Mouse (Mus musculus) heart, adult 18-20 months (tissue): ENCODE measurements around the gene Fancl. TPM values are rescaled to one million over a fixed set of nuclear protein-coding genes. Genes with fewer than 3 reads are reported as not detected.
A peak's percentile ranks its signal among the peaks of the same experiment; 100 is the strongest.
"Not testable (repeated sequence)": the region's sequence is repeated elsewhere in the genome, so short reads cannot be mapped to it uniquely, and the experiment has no call there.

Source experiments
- DNase-seq, 2 experiments: peaks; one replicate each; pipeline ENCODE4 v3.0.0; 2021 to 2022; ENCODE audit warnings: mixed read lengths in 1 of 2
- long read RNA-seq, 2 experiments: library from polyadenylated mRNA; stranded (forward); transcript quantifications; one replicate each; pipeline ENCODE4 v2.0.0; 2021
- total RNA-seq, 2 experiments: library from RNA; stranded (reverse); gene quantifications; 2 replicates each; pipeline ENCODE4 v1.2.3; 2021

Fancl gene
- 10 to 100 TPM in 1 of 2 experiments, 1 to 10 TPM in 1; 9.1 to 11.0 TPM for total RNA-seq
- long read RNA-seq, experiment 1, partial matches to known transcripts = 0 of 2 reads
- long read RNA-seq, experiment 1, other reads (novel, unspliced or antisense) = 1 of 2 reads
- long read RNA-seq, experiment 2, partial matches to known transcripts = 1 of 2 reads
- long read RNA-seq, experiment 2, other reads (novel, unspliced or antisense) = 0 of 2 reads

- no peak for DNase-seq
Measured at GRCm38 (mm10) chr11:26385971-26386370, at the start of gene Fancl. TSS of gene Fancl (plus strand) at chr11:26386135.

DNA sequence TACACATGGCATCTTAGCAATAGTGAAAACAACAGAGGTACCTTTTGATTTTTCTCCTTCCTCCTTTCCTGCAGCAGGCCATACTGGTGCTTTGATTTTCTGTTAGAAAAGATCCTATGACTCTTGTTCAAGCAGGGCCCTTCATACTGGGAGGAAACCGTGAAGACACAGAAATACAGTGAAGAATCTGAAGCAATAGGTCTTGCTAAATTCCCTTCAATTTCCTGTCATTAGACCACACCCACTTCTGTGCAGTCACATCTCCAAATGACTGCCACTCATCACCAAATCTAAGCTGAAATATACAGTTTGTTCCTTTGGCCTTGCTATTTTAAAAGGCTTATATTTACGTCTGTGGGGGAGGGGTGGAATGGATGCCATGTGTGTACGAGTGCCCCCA, 49.1 kb upstream of the Fancl start:
- no peak for DNase-seq

- DNase-seq = not testable (repeated sequence)
Measured at GRCm38 (mm10) chr11:26370176-26370575, 15.8 kb upstream of the Fancl start.

DNA sequence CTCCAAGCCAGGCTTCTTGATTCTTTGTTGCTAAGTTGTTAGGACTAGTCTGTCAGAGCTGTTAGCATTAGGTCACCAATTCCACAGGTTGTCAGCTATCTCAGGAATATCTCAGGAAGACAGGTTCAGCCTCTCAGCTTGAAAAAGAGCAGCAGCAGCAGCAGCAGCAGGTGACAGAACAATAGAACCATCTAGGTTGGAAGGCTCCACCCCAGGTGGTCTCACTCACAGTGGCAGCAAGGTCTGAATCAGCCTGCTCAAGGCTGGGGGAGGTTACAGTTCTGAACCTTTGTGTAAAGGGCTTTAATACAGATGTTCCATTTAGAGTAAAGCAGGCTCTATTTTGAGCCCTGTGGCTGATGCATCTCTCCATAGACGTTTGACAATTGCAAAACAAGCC, 14.0 kb upstream of the Fancl start:
- DNase-seq = not testable (repeated sequence)

DNA sequence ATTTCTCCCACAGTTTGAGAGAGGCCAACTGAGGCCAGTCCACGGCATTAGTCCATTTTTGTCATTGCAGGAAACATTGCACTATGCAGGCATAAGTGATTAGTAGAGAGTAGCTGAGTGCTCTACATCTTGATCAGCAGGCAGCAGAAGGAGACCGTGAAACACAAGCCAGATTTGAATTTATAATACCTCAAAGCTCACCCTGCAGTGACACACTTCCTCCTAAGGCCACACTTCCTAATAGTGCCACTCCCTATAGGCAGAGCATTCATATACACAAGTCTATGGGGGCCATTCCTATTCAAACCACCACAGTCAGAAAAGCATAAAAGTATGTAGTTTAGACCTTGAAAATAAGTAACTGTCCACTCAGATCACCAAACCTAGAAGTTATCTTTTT, 11.8 kb upstream of the Fancl start:
- no peak for DNase-seq

DNA sequence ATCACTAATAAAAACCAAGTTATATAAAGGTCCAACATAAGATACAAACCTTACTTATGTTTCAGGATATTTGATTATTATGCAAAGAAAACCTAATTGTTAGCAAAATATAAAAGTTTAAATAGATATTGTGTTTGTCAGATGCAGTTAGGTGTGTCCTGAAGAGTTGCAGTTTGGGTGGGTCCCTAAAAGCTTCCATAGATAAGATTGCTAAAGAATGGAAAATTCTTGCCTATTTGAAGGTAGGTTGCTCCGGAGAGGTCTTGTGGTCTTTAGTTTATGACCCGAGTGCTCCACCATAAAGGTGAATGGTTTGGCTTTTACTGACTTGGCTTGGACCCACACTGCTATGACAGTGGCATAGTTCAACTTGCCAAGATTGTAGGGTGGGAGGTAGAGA, 7.9 kb upstream of the Fancl start:
- no peak for DNase-seq

DNA sequence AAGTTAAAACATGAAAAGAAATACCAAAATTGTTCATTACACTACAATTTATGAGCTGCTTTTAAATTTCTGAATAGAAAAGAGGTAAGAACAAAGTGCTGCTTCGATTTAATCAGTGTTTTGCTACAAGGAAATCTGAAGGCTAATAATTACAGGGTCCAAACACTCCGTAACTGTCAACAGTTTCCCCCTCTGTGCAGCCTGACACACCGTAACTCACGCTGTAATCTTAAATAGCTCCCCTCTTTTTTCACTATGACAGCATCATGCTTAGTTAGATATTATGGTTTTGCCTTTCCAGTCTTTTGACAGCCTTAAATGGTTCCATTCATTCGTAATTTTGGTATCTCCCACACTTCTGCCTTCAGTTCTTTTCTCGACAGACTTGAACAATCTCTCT, 4.4 kb upstream of the Fancl start:
- no peak for DNase-seq

- DNase-seq = no peak
Measured at GRCm38 (mm10) chr11:26386678-26387077, 743 bp downstream of the Fancl start.

DNA sequence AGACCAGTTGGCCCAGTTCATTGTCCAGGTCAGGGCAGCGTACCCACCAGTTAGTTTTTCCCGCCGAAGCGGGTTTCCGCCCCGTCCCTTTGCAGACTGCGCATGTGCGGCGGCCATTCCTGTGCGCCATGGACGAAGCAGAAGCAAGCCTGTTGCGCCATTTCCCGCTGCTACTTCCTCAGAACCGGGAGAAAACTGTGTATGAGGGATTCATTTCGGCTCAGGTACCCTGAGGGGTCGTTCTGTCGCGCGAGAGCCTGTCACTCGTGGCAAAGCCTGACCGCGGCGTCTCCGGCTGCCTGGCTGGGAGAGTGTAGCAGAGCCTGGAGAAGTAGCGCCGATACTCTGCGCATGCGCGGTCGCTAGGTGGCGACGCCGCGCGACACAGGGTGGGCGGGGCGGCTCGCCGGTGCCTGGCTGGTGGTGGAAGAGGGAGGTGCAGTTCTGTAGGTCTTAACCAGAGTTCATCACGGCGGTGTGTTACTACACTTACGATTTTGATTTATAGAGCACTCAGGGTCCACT, 1.2 kb downstream of the Fancl start:
- peak; percentile 94 to 95 for DNase-seq

GRCm38 (mm10) chr11:26395561-26395960, 9.6 kb downstream of the Fancl start:
- no peak for DNase-seq

DNA sequence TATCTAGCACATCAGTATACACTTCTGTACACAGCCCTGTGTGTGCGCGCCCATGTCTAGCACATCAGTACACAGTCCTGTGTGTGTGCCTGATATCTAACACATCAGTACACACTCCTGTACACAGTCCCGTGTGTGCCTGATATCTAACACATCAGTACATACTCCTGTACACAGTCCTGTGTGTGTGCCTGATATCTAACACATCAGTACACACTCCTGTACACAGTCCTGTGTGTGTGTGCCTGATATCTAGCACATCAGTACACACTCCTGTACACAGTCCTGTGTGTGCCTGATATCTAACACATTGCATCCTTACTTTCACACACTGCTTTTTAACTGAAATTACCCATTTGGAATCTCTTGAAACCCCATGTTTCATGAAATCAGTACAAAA, 27.0 kb downstream of the Fancl start:
- no peak for DNase-seq

- no peak for DNase-seq
Measured at GRCm38 (mm10) chr11:26421472-26421871, 35.5 kb downstream of the Fancl start.

DNA sequence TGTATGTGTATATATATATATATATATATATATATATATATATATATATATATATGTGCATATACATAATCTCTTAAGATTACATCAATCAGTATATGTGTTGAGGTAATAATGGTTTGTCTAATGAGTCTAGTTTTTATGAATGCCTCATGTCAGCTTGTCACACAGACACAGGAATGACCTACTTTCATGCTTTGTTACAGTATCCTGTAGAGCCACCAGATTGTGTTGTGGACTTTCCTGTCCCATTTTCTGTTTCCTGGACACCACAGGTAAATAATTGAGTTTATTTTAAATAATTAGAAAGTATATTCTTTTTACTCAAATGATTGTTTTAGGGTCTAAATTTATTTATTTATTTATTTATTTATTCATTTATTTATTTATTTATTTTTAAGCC, 48.3 kb downstream of the Fancl start:
- no peak for DNase-seq

DNA sequence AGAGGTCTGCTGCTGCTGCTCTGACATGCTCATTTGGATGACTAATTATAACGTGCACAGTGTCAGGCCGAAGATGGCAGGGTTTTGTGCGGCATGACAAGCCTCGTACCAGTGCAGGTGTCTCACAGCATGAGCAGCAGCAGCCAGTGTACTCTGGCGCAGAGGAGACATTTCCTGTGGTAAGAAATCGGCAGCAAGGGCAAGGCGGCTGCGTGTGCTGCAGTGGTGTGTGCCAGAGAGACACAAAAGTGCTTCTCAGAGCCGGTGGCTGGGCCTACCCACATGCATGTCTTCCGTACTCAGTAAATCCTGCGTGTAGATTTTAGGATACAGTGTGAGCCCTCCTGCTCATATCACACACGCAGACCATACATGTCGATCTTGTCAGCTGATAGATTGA, 51.9 kb downstream of the Fancl start:
- no peak for DNase-seq

GRCm38 (mm10) chr11:26441121-26441520, 55.2 kb downstream of the Fancl start:
- DNase-seq = no peak

- DNase-seq = no peak
Measured at GRCm38 (mm10) chr11:26444374-26444773, 58.4 kb downstream of the Fancl start.

GRCm38 (mm10) chr11:26449789-26450188, 63.9 kb downstream of the Fancl start:
- DNase-seq = no peak

DNA sequence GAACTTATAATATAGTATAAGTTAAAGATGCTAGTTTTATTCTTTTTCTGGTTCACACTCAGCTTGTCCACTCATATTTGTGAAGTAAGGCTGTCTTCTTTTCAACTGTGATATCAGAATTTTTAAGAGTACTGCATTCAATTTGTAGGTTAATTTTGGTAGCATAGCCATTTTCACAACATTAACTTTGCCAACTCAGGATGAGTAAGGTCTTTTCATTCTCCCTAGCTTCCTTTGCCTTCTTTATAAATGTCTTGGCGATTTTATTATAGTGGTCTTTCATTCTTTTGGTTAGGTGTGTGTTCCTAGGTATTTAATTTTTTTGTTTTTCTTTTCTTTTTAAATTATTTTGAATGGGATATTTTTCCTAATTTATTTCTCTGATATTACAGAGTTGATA, 64.7 kb downstream of the Fancl start:
- DNase-seq = no peak

DNA sequence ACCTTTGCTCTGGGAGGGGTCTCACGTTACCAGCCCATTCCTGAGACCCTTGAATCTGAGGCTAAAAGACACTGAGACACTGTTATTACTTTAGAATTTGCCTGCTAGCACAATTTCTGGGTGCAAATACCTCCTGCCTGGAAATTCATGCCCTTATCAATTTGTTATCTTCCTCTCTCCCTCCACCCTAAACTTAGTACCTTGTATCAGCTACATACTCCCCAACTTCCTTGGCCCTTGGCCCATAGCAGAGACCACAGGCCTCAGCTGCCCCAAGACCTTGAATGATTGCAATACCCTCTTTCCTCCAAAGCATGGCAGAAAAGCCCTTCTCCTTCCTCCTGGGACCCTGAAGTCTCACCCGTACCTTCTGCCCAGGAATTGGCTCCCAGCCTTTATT, 65.3 kb downstream of the Fancl start:
- DNase-seq = no peak

DNA sequence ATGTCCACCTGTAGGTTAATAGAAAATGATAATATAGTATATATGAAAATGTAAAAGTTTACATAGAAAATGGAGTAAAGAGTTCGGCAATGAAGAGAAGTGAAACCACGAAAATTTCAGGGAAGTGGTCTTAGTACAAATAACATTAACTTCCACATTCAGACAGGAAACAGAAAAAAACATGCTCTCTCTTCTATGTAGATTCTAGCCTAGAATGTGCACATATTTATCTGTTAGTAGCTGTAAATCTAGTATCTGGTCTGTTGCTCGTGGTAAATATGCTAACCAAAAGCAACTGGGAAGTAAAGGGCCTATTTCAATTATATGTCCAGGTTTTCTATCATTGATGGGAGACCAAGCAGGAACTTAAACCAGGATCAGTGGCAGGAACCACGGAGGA, 66.8 kb downstream of the Fancl start:
- DNase-seq = no peak

GRCm38 (mm10) chr11:26454081-26454480, 68.1 kb downstream of the Fancl start:
- no peak for DNase-seq

DNA sequence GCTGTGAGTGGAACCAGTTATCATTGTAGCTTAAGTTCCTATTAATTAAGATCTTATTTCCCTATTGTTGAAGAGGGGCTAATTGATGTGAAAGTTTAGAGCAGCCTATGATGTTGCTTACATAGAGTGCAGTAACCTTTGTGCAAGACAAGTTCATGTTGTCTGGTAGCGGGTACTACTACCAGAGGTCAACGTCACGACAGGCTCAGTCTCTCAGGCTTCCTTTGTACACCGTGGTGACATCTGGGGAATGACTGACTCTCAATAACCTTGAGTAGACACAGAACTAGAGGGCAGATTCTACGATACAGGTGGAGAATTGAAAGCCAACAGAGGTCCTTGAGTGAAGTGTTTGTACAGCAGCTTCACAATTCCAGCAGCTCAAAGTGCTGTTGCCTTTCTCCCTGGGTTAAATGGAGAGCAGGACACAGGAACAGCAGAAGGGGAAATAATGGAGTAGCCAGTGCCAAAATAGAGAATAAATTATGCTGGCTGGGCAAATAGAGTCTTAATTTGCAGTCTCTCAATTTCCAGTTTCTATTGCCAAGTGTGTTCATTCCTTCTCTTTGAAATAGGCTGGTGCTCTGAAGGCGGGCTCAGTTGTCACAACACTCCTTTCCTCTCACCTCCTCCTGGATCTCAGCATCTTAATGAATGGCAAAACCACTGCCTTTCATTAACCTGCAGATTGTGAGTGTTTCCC, 91.3 kb downstream of the Fancl start:
- no peak for DNase-seq

GRCm38 (mm10) chr11:26481691-26482242, 95.8 kb downstream of the Fancl start:
- no peak for DNase-seq
